Mouse (Mus musculus): Measurements from ENCODE around the gene Rassf6.

DNA sequence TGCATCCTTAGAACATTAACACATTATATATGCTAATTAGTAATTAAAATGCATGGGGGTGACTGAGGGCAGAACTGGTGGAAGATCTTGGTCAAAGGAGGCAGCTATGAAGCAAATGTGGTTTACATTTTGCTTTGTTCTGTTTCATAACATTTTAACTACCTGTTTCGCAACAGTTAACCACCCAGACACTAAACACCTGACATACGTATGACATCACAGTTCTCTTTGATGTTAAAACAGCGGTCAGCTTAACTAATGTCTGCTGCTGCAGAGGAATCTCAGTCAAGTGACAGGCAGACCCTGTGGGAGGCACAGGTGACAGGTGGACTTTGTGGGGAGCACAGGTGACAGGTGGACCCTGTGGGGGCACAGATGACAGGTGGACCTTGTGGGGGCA is 22.6 kb downstream of the Rassf6 start:
- TF ChIP-seq CTCF (conservative IDR thresholded peaks at IDR 0.05; ENCODE audit: low read length) (no peak), NANOG (IDR thresholded peaks at IDR 0.05; ENCODE audit: borderline replicate concordance, low read length) (no peak)

Measured in E14TG2a.4 (cell line).